Mouse (Mus musculus): ENCODE measurements around the gene Gm28308.
A peak's percentile ranks its signal among the peaks of the same experiment; 100 is the strongest.

Gene Gm28308

DNA sequence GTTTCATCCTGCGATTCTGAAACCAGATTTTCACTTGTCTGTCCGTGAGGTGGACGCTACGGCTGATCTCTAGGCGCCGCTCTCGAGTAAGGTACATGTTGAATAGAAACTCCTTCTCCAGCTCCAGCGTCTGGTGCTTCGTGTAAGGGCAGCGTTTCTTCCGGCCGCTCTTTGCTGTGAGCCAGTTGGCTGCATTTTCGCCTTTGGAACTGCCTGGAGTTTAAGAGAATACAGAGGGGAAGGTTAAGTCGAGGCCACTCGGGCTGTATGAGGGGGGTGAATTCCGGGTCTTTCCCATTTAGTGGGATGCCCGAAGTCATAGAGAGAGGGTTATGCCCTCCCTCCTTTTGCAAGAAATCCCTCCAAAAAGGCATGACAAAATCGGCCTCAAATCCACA is 19.4 kb upstream of the Gm28308 start:
- DNase-seq (ENCODE audit: low spot score in 2 of 2) = no peak

DNA sequence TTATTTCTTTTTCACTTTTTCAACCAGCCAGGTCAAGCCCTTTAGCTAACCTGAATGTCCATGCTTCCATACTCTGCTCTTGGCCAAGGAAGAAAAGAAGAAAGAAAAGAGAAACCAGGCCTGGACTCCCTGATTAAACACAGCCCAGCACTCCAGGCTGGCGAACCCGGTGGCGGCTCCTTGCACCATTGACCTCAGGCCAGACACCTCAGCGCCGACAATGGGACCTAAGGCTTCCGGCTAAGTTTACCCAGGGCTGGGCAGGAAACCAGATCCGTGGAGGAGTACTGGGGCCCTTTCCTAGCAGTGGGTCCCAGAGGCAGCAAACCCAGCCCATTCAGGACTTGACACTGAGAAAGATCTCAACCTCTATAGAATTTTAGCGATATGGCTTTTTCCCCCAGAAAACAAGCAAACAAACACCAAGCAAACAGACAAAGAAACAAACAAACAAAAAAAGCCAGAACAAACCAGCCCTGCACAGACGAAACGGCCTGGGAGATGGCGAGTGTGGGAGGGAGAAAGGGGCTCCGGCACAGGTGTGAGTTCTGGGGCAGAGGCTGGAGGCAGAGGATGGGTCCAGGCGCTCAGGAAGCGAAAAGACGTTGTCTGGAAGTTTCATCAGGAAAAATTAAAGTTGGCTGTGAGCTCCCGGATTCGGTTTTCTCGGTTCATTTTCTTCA is 18.9 kb upstream of the Gm28308 start:
- DNase-seq (ENCODE audit: low spot score in 2 of 2) = no peak

DNA sequence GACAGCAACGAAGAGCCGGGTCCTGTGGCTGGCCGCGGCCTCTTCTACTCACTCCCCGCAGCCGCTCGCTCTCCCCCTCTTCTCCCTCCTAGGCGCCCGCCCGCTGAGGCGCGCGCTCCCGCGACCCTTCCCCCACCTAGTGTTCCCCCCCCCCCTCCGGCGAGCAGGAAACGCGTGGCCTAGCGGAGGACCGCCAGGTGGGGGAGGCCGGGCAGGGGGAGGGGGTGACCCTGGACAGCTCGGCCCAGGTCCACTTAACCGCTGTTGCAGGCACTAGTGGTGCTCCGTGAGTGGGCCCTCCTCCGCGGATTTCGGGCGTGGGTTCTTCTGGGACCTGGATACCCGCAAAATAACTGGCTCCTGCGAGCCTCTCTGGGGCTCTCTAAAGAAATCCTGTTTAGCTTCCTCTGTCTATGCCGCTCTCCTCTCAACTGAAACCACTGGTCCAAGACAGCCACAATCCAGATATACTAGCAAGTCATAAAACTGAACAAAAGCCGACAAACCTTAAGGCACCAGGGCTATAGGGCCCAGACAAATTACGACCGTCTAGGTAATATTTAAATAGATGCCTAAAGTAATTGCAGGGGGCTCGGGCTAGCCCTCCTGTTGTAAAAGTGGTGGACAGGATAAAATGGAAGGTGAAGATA is 17.5 kb upstream of the Gm28308 start, which contains the start of gene Hoxa9:
Gene Hoxa9 (minus strand): TSS at position 574 of the 650 bp plus-strand sequence.
- no peak for DNase-seq (ENCODE audit: low spot score in 2 of 2)

DNA sequence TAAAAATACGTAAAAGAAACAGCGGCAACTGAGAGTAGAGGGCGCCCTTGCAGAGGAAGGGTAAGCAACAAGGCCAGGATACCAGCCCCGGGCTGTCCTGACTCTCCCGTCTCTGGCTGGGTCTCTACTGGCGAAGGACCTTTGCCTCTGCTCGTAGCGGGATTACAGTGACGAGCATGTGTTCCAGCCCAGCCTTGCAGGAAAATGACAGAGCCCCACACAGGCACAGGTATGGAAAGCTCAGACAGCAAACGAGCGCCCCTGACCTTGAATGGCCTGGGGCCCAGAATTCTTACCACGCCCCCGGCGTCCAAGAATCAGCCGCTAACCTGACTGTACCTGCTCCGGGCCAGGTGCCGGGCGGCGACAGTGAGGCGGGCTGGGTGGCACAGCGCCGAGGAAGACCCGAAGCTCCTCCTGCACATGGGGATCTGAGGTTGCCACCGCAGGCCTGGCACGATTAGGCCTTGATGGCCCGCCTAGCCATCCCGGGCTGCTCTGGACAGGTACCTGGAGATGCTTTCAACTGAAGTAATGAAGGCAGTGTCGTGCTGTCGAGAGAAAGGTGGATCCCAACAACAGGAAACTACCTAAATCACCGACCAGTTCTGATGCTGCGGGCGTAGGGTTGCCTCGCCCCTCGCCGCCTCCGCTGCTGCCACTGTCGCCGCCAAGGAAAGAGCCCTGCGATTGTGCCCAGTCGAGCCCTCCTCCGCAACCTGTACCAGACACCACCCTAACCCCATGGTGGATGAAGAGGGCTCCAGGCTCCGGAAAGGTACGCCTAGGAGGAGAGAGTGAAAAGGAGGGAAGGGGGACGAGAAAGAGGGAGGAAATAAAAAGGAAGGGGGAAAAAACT is 16.6 kb upstream of the Gm28308 start:
- DNase-seq (ENCODE audit: low spot score in 2 of 2) = no peak

DNA sequence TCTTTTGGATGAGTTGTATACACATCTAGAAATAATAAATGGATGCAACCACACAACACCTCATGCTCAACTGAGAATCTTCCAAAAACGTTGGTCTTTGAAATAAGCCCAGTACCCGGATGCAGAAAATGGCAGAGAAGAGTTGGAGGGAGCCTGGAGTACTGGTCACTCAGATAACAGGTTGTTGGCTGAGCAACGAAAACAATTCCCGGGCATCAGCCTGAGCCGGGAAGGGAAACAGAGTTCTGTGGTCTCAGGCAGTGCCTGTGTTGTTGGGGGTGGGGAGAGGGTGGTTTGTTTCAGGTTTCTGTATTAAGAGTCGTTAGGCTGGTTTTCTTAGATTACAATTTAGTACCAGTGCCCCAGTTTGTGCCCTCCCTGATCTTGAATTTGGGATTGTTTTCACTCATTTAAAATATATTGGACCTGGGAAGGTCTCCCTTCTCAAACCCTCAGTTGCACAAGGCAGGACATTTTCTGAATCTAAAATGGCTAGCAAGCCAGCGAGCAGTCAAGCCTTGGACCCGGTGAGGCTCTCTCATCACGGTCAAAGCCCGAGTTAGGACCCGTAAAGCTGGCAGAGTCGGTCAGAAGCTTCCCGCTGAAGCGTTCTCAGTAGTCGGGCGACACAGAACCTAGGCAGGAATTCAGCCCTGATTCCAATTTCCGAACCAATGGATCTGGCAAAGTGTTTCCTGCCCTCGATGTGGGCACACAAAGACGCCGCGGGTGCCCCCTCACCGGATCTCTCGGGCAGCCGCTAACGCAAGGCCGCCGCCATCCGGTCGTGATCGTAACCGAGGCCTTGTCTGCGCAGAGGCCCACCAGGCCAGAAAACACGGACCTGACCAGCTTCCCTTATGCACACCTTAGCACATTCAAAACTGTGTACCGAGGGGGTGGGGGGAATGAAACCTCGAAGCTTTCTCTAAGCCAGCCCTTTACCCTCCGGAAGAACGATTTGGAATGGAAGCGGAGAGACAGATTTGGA is 15.6 kb upstream of the Gm28308 start:
- DNase-seq (ENCODE audit: low spot score in 2 of 2) = no peak

DNA sequence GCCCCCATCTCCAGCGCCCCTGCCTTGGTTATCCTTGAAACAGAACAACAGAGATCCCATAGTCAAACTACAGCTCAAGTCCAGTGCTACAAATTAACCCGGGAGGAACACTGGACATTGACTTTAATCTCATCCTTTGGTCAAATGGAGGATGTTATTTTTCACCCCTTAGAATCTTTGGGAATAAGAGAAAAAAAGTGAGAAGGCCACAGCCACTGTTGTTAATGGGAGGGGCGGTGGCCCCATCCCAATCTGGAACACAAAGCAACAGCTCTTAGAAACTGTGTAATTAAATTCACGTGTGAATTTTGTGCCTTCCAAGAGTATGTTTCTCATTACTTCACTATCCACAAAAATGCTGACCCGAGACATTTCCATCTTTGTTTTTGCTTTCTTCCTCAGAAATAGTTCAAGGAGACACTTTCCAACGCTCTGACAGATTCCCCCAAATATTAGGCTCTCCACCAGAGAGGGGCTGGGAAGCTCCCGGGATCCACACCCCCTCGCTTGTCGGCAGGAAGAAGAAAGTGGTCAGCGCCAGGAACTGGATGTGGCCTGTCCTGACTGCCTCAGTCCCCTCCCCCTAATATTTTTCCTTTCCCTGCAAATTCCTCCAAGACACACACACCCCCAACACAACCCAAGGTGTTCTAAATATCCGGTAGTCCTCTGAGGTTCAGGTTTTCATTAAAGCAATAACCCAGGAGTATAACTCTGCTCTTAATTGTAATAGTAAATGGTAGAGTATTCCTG is 14.5 kb upstream of the Gm28308 start:
- no peak for DNase-seq (ENCODE audit: low spot score in 2 of 2)

DNA sequence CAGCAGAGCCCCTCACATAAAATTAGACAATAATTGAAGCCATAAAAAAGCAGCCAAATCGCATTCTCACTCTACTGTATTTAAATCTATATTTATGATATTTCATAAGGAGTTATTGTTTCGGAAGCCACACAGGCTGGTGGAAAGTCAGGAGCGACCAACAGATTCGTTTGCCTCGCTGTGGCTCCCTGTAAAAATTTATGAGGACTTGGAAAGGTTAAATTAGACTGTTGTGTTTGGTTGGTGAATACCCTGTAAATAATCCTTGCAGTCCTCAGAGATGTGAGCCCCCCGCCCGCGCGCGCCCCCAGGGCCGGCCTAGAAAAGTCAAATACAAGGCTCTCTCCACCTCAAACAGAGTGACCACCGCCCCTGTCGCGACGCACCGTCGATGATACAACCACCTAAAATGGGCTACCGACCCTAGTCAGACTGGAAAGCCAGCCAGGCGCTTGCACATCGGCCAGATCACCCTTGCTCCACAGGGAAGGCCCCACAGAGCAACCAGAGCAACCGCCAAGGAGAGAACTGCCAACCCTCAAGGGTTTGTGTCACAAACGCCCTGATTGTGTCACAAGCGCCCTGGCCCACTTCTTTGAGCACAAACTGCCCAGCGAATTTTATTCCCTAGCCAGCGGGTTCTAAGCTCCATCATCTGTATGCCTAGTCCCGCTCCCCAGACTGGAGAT is 13.6 kb upstream of the Gm28308 start:
- no peak for DNase-seq (ENCODE audit: low spot score in 2 of 2)

DNA sequence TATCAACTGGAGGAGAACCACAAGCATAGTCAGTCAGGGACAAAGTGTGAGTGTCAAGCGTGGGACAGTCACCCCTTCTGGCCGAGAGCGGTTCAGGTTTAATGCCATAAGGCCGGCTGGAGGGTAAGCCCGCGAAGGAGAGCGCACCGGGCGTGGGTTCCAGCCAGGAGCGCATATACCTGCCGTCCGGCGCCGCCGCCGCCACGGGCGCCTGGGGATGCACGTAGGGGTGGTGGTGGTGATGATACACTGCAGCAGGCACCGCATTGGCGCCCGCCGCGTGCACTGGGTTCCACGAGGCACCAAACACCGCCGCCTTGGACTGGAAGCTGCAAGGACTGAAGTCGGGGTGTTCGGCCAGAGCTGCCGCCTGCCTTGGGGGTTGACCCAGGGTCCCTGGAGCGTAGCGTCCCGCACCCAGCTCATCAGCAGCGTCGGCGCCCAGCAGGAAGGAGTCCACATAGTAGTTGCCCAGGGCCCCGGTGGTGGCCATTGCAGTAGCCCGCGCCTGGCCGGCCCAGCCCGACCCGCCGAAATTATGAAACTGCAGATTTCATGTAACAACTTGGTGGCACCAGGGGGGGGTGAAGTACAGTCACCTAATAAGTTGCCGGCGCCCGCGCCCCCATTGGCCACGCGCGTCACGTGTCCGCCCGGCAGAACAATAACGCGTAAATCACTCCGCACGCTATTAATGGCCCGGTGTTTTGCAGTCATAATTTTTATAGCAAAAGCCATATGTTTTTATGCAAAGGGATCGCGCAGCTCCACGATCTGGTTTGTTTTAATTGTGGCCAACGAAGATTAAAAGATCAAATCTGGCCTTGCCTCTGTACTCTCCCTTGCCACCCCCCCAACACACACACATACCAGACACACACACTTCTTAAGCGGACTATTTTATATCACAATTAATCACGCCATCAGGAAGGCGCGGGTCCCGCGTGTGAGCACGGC is 12.8 kb upstream of the Gm28308 start:
- DNase-seq (ENCODE audit: low spot score in 2 of 2) = no peak

DNA sequence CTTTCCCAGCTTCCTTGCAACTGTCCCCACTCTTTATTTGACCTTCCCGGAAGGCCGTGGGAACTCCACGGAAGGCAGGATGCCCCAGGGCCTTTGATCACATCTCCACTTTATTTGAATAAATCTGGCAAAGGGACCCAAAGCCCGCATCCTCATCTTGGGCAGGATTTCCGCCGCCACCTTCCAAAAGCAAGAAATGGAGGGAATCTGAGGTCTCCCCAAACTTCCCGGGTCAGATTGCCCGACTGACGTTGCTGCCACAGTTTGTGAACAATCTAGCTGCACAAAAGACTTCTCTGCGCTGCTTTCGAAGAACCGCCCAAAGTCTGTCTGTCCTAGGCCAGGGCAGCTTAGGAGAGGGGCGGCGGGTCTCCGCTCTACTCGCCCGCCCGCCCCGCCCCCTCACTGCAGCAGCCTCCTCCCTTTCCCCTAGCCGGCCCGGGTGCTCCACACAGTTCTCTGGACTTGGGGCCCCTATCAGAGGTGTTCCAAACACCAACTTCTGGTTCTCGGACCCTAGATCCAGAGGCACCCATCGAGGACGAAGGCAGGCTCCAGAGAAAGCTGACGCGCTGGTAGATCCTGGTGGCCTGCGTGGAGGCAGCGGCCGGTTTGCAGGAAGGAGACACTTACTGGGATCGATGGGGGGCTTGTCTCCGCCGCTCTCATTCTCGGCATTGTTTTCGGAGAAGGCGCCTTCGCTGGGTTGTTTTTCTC is 11.9 kb upstream of the Gm28308 start:
- DNase-seq (ENCODE audit: low spot score in 2 of 2) = no peak

DNA sequence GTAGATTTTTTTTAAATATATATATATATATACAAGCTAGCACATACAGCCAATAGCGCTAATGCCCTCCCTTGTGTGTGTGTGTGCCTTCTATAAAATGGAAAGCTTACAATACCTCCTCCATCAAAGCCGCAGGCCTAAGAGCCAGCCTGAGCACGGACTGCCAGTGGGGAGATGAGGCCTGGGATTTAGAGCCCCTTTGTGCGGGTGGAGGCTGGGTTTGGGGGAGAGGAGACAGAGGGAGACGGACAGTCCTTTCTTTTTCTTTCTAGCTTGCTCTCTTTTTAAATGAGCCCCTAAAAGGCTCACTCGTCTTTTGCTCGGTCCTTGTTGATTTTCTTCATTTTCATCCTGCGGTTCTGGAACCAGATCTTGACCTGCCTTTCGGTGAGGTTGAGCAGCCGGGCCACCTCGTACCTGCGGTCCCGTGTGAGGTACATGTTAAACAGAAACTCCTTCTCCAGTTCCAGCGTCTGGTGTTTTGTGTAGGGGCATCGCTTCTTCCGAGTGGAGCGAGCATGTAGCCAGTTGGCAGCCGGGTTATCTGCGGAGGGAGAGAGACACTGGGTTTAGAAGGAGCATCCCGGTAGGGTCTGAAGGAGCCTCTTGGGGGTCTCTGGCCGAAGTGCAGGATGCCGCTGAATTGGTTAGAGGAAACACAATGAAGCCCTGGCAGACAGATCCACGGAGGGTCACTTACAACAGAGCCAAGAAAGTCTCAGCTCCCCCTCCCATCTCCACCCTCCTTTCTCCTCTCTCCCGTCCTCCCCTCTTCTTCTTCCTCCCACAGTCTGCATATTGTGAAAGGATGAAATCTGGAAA is 11.0 kb upstream of the Gm28308 start:
- DNase-seq (ENCODE audit: low spot score in 2 of 2) = no peak

DNA sequence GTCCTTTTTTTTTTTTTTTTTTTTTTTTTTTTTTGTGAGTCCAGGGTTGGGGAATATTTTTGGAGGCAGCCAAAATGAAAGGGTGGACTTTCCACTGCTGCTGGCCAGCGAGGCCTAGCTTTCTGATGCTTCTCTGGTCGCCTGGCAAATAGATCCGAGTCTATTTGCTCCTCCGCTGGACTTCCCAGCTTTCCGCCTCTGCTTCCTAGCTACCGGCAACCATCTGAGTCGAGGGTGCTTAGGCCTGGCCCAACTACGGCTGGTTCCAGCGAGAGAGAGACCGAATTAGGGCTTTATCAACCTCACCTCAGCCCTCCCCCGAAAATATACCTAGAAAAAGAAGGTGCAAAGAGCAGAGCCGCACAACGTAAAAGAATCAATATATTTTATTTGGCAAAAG is 9.6 kb upstream of the Gm28308 start:
- no peak for DNase-seq (ENCODE audit: low spot score in 2 of 2)

DNA sequence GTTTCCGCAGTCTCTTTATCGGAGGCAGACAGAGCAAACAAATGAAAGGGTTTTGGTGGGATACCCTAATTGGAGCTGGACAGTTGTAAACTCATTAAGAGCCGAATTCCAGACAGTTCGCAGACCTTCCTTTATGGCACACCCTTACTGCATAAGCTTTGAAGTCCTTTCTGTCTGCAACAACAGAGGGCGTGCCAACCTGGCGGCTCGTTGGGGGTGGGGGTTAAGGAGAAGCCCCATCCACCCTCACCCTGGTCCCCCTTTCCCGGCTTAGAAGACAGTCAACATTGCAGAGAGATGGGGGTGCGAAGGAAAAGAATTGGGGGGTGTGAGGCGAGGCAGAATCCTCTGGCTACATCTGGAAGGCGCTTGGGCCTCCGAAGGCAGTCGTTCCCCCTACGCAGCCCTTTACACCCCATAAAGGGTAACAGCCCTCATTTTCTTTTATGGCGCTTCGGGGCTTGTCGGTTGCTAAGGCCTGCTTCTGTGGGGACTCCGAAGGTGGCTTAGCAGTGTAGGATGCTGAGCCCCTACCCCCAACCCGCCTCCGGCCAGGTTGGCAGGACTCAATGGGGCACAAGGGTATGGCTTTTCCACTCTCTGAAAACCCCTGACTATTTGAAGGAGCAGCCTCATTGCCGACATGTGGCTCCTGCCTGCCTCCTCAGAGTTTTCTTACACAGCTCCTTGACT is 9.0 kb upstream of the Gm28308 start:
- DNase-seq (ENCODE audit: low spot score in 2 of 2) = no peak

DNA sequence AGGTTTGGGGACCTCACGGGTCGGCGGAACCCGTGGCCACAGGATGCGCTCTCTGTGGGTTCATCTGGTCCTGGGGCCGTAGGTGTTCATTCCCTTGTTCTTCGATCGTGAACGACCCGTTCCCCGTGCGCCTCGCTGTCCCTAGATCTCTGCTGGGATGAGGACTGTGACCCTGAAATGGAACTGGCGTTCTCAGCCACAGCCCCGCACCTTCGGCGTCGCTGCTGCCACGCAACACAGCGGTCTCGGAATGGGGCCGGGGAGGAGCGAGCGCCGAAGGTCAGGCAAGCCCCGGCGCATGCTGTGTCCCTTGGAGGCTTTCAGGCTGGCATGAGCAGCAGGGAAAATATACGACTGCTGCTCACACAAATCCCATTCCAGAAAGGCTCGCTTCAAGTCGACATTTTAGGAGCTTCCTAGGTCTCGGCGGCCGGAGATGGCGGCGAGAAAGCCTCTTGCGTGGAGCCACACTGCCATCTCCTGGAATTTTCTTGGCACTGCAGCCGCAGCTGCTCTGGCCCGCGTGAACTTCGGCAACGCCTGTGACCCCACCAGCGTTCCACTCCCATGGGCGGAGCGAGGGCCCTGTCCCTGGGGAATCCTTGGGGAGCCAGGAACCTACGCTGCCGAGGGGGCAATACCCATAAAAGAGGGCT is 8.3 kb upstream of the Gm28308 start, which contains the start of gene Hoxa7:
Gene Hoxa7 (minus strand): TSS at position 518 of the 656 bp plus-strand sequence.
- peak; percentile 80 to 85 for DNase-seq (ENCODE audit: low spot score in 2 of 2)

DNA sequence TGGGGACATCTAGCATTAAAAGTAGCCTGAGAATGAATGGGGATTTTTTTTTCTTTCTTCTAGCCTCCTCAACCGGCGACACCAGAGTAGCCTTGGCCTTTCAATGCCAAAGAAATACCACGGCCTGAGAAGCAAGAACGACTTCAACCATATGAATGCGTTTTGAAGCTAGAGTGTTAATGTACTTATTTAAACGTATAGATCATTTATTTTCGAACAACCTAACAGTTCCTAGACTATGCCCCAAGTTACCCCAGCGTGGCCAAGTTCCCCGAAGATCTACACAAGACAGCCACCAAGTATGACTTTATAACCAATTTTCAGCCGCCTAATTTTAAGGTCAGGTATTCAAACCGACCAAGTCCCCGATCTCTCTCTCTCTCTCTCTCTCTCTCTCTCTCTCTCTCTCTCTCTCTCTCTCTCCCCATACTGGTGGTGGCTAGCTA is 7.7 kb upstream of the Gm28308 start:
- DNase-seq (ENCODE audit: low spot score in 2 of 2) = no peak

DNA sequence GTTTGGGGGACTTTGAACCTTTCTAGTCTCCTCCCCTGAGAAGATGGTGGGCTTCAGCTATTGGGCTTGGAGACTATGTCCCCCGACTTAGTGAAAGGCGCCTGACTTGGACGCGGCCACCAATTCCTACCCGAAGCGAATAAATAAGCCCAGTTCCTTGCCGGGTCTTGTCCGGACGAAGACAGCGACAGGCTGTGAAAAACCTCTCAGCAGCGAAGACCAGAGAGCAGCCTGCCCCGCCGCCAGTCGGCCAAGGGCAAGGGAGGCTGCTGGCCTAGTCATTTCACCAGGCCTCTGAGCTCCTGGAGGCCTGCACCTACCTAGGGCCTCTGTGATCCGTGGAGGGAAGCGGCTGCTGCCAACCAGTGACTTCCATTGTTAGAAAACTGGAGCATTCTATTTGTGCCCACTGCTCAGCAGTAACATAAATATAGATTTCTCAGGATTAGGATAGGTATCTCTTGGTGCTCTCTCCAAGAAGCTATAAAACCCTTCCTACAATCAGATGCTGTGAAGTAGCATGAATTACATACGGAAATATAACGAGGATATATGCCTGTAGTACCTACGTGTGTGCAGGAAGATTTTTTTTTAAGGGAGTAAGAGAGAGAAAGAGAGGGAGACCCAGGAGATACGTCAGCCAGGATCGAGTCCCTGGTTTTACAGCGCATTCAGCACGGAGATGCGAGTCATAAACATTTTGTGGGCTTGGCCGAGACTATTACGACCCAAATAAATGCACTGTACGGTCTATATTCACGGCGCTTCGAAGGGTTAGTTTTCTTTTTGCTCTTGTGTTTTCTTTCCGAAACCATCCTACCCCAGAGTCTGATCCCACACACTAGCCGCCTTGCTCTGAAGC is 7.1 kb upstream of the Gm28308 start:
- DNase-seq (ENCODE audit: low spot score in 2 of 2) = no peak

Data from frontal cortex, postnatal 36 days (tissue).